Mouse (Mus musculus): ENCODE measurements around the gene Btnl9. TPM values are rescaled to one million over a fixed set of nuclear protein-coding genes. Genes with fewer than 3 reads are reported as not detected.
"Not testable (repeated sequence)": the region's sequence is repeated elsewhere in the genome, so short reads cannot be mapped to it uniquely, and the experiment has no call there.

The Btnl9 gene
- total and polyA plus RNA-seq, 2 experiments from 2014 or later = 11.2 to 33.4 TPM

- peak; percentile 22 for DNase-seq (ENCODE audit: low spot score)
- Histone ChIP-seq H3K9ac (replicated peaks; ENCODE audit: low read depth, low read length) (no peak overlapping the region), H3K9me3 (replicated peaks; ENCODE audit: control insufficient read depth, low read length) (no peaks in the 10 kb centered on the region), H3K36me3 (replicated peaks; ENCODE audit: control insufficient read depth, insufficient read depth, low read length) (no peaks in the 10 kb centered on the region), H3K27me3 (ENCODE audit: control insufficient read depth, insufficient read depth, low read length) (no peaks in the 10 kb centered on the region), H3K27ac (ENCODE audit: low read depth) (peak overlapping the region; percentile 71), H3K4me3 (ENCODE audit: low read depth, low read length) (no peak overlapping the region), H3K4me1 (ENCODE audit: control insufficient read depth, insufficient read depth) (no peaks in the 10 kb centered on the region), H3K4me2 (ENCODE audit: low read depth, low read length) (no peak overlapping the region)
- WGBS = 43% methylated on average over 1 of the region's 1 CpGs
- TF ChIP-seq CTCF (IDR thresholded peaks at IDR 0.05; ENCODE audit: low read depth) (no peak), EP300 (IDR thresholded peaks at IDR 0.05; ENCODE audit: low read depth) (peak; percentile 79)
- ATAC-seq (ENCODE audit: insufficient read depth, low read depth) = peak; percentile 69
Measured at GRCm38 (mm10) chr11:49183172-49183571, 3.8 kb downstream of the Btnl9 start.

DNA sequence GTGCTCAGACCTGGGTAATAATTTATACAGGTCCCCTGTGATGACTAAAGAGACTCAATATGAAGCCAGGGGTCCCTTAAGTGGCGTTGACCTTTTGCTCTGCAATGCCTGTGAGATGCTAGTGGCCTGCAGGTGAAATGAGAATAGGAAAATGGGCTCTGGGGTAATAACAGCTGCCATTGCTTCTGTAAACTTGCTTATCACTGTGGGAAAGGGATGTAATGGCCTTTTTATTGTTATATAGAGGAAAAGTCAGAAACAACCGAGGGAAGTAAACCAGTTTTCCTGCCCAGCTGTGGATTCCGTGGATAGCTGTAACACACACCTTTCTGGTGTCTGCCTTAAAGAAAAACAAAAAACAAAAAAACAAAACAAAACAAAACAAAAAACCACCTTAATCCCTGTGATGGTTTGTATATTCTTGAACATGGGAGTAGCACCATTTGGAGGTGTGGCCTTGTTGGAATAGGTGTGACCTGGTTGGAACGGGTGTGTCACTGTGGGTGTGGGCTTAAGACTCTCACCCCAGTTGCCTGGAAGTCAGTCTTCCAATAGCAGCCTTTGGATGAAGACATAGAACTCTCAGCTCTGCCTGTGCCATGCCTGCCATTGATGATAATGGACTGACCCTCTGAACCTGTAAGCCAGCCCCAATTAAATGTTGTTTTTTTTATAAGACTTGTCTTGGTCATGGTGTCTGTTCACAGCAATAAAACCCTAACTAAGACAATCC is 10.7 kb downstream of the Btnl9 start:
- not testable (repeated sequence) for H3K27me3 ChIP-seq (ENCODE audit: control insufficient read depth, insufficient read depth, low read length); H3K27ac ChIP-seq (ENCODE audit: low read depth); H3K4me3 ChIP-seq (ENCODE audit: low read depth, low read length); DNase-seq (ENCODE audit: low spot score); H3K36me3 ChIP-seq (replicated peaks; ENCODE audit: control insufficient read depth, insufficient read depth, low read length); ATAC-seq (ENCODE audit: insufficient read depth, low read depth); H3K9me3 ChIP-seq (replicated peaks; ENCODE audit: control insufficient read depth, low read length); H3K9ac ChIP-seq (replicated peaks; ENCODE audit: low read depth, low read length); H3K4me2 ChIP-seq (ENCODE audit: low read depth, low read length); H3K4me1 ChIP-seq (ENCODE audit: control insufficient read depth, insufficient read depth)
- 62% methylated on average over 4 of the region's 4 CpGs for WGBS

GRCm38 (mm10) chr11:49175345-49175744 is 11.6 kb downstream of the Btnl9 start:
- Histone ChIP-seq H3K4me1 (ENCODE audit: control insufficient read depth, insufficient read depth) (no peaks in the 10 kb centered on the region), H3K4me2 (ENCODE audit: low read depth, low read length) (no peak overlapping the region), H3K27me3 (ENCODE audit: control insufficient read depth, insufficient read depth, low read length) (no peaks in the 10 kb centered on the region), H3K9me3 (replicated peaks; ENCODE audit: control insufficient read depth, low read length) (no peaks in the 10 kb centered on the region), H3K4me3 (ENCODE audit: low read depth, low read length) (no peak overlapping the region), H3K9ac (replicated peaks; ENCODE audit: low read depth, low read length) (no peak overlapping the region), H3K36me3 (replicated peaks; ENCODE audit: control insufficient read depth, insufficient read depth, low read length) (no peaks in the 10 kb centered on the region), H3K27ac (ENCODE audit: low read depth) (no peak overlapping the region)
- DNase-seq (ENCODE audit: low spot score) = no peak
- 73% methylated on average over 8 of the region's 8 CpGs for WGBS
- ATAC-seq (ENCODE audit: insufficient read depth, low read depth) = no peak
- TF ChIP-seq CTCF (IDR thresholded peaks at IDR 0.05; ENCODE audit: low read depth) = no peak
- TF ChIP-seq EP300 (IDR thresholded peaks at IDR 0.05; ENCODE audit: low read depth) = no peak

GRCm38 (mm10) chr11:49170576-49170975 is 16.4 kb downstream of the Btnl9 start:
- Histone ChIP-seq H3K27me3 (ENCODE audit: control insufficient read depth, insufficient read depth, low read length) (peaks cover 16% of the 10 kb centered on the region), H3K4me3 (ENCODE audit: low read depth, low read length) (no peak overlapping the region), H3K4me1 (ENCODE audit: control insufficient read depth, insufficient read depth) (peaks cover 4% of the 10 kb centered on the region; the same call in 1 of the 2 replicates), H3K27ac (ENCODE audit: low read depth) (no peak overlapping the region), H3K4me2 (ENCODE audit: low read depth, low read length) (no peak overlapping the region), H3K9me3 (replicated peaks; ENCODE audit: control insufficient read depth, low read length) (peaks cover 8% of the 10 kb centered on the region), H3K9ac (replicated peaks; ENCODE audit: low read depth, low read length) (no peak overlapping the region), H3K36me3 (replicated peaks; ENCODE audit: control insufficient read depth, insufficient read depth, low read length) (no peaks in the 10 kb centered on the region)
- no peak for TF ChIP-seq EP300 (IDR thresholded peaks at IDR 0.05; ENCODE audit: low read depth)
- no peak for ATAC-seq (ENCODE audit: insufficient read depth, low read depth)
- DNase-seq (ENCODE audit: low spot score) = no peak
- 83% methylated on average over 4 of the region's 4 CpGs for WGBS

DNA sequence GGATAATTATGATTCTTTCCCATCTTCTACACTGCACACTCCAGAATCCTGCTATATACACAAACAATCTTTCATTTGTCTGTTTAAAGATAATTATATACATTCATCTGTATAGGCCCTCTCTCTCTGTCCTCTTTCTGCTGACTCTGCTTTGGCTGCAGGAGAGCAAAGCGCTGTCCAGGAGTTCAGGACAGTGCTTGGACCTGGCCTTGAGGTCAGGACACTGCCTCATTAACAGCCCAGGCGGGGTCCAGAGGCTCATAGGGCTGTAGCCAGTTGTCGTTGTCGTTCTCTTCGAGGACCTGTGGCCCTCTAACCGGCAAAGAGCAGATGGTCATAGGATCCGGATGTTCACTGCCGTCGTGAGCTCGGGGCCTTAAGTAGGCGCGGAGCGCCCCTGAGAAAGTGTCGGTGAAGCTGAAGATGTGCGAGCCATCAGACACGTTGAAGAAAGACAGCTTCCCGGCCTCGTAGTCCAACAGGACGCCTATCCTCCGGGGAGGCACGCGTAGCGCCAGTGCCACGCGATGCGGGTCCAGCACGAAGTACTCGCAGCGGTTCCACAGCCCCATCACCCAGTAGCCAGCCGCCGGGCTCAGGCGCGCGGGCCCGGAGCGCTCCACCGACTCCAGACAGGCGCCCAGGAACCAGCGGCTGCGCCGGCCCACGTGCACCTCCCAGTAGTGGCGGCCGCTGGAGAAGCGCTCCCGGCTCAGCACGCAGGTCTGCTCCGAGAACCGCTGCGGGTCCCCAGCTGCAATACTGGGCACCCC is 17.9 kb downstream of the Btnl9 start:
- ATAC-seq (ENCODE audit: insufficient read depth, low read depth) = 0 out of 2 replicates have a peak, but pooled peaks have one; percentile 17
- DNase-seq (ENCODE audit: low spot score) = no peak
- Histone ChIP-seq H3K27ac (ENCODE audit: low read depth) (no peak overlapping the region), H3K4me2 (ENCODE audit: low read depth, low read length) (peak overlapping the region; percentile 51), H3K4me1 (ENCODE audit: control insufficient read depth, insufficient read depth) (peaks cover 4% of the 10 kb centered on the region; the same call in 1 of the 2 replicates), H3K9ac (replicated peaks; ENCODE audit: low read depth, low read length) (no peak overlapping the region), H3K36me3 (replicated peaks; ENCODE audit: control insufficient read depth, insufficient read depth, low read length) (no peaks in the 10 kb centered on the region), H3K27me3 (ENCODE audit: control insufficient read depth, insufficient read depth, low read length) (peaks cover 16% of the 10 kb centered on the region), H3K9me3 (replicated peaks; ENCODE audit: control insufficient read depth, low read length) (peaks cover 8% of the 10 kb centered on the region), H3K4me3 (ENCODE audit: low read depth, low read length) (peak overlapping the region; percentile 34)
- TF ChIP-seq CTCF (IDR thresholded peaks at IDR 0.05; ENCODE audit: low read depth) (no peak), EP300 (IDR thresholded peaks at IDR 0.05; ENCODE audit: low read depth) (no peak)
- 18% methylated on average over 50 of the region's 50 CpGs for WGBS

Measured in heart, postnatal 0 days (tissue).